Mouse (Mus musculus) heart, adult 8-10 months (tissue): ENCODE measurements around the gene Rad54l. TPM values are rescaled to one million over a fixed set of nuclear protein-coding genes. Genes with fewer than 3 reads are reported as not detected.

Source experiments
- DNase-seq: peaks from one replicate; pipeline ENCODE4 v3.0.0; 2022; ENCODE audit warnings: low spot score
- total RNA-seq, 4 experiments: library from RNA; stranded (reverse); gene quantifications; 2 replicates each; pipeline ENCODE4 v1.2.4; 2022

The Rad54l gene
- total RNA-seq, 4 experiments from 2014 or later: 0.06 to 0.53 (median 0.17) TPM

GRCm38 (mm10) chr4:116073146-116073545 is 50.3 kb downstream of the Rad54l start:
- DNase-seq: no peak

DNA sequence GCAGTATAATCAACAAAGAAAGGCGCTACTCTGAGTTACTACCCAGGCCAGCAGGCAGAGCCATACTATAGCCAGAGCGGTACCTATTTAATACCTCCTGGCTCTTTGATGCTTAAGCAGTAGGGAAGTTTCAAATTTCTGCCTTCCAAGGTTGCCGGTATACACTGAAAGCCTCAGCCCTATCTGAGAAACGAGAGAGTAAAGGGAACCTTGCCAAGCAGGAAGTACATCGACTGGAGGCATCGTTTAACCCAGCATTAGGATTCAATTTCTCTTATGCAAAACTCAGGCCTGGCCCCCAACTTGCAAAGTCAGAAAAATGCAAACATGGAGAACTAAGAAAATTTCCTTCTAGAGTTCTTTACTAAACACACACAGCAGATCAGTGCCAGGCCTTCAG is 53.4 kb downstream of the Rad54l start:
- no peak for DNase-seq

DNA sequence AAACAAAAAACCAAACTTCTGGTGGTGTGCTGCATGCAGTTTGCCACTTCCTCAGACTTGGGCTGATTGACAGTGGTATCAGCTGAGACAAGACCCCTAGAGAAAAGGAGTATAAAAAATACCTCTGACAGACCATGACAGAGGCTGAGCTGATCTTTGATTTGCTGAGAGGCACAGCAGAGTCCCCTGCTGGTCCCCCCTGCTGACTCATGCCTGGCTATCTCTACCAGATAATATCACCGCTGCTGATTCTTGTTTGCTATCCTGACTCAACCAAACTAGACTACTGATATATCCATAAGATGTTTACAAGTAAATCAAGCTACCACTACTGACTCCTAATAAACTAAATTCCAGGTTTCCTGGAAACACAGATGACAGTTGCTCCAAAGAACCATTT is 59.6 kb downstream of the Rad54l start:
- DNase-seq: no peak

DNA sequence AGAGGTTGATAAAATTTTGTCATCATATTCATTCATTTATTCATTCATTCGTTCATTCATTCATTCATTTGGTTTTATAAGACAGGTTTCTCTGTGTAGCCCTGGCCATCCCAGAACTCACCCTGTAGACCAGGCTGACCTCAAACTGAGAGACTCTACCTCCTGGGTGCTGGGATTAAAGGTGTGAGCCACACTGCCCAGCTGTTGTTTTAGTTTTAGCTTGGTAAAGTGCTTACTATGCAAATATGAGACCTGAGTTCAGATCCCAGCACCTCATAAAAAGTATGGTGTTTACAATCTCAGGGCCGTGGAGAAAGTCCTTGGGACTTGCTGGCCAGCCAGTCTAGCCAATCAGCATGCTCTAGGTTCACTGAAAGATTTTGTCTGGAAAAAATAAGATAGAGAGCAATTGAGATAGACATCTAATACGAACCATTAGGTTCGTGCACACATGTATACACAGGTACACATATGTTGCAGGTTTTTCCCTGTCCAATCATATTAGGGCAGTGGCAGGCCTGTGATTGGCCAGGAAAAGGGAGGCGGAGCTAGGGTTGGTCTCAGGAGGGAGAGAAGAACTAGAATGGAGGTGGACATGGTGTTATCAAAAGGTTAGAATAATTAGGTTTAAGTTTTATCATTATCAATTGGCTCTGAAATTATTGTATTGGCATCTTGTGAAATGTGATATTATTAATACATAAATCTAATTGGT is 64.3 kb downstream of the Rad54l start:
- no peak for DNase-seq

DNA sequence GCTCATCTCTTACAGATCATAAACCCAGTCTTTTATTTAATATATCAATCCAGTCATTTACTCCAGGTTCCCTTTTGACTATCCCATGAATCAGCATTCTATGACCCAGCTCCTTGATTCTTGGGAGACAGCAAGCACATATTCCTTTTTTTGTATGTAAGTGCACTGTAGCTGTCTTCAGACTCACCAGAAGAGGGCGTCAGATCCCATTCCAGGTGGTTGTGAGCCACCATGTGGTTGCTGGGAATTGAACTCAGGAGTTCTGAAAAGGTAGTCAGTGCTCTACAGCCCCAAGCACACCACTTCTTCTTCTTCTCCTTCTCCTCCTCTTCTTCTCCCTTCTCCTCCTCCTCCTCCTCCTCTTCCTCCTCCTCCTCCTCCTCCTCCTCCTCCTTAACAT is 65.9 kb downstream of the Rad54l start:
- DNase-seq: no peak

DNA sequence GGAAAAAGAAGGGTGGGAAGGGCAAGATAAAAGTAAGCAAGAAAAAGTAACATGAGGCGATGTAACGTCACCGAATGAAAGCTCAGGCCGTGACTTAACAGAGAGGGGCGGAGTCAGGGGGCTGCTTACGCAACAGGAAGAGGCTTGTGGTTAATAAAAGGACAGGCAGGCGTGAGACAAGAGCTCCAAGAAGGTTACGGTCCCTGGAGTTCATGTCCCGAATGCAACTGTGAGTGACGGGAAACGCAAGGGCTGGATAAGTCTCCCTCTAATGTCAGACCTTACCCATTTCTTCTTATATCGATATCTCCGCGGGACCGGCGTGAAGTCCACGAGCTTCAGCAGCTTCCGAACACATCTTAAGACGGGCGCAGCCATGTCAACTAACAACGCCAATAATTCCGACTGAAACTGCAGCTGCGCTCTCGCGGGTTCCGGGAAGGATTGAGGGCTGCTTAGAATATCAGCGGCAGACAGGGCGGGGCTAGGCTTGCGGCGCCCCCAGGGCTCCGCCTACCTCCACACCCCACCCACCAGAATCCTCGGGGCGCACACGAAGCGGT is 70.0 kb downstream of the Rad54l start, which contains the start of gene Nsun4:
TSS of gene Nsun4 (minus strand) at position 478 of the 563 bp plus-strand sequence.
- peak; percentile 91 for DNase-seq

- DNase-seq: no peak
Measured at GRCm38 (mm10) chr4:116052526-116053293, 70.8 kb downstream of the Rad54l start.

DNA sequence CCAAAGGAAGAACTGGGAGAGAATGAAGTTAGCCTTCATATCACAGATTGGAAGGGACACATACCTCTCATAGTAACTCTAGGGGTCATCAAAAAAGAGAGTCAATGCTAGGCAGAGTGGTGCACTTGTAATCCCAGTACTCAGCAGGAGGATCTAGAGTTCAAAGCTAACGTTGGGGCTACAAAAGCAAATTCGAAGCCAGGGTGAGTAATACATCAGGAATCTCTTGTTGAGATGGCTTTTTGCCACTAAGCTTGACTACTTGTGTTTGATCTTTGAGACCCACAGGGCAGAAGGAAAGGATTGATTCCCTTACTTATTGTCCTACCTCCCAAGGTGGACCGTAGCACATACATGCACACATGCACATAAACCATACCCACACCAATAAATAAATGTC is 74.3 kb downstream of the Rad54l start:
- DNase-seq: no peak

GRCm38 (mm10) chr4:116048130-116048920 is 75.2 kb downstream of the Rad54l start:
- no peak for DNase-seq

- DNase-seq: no peak
Measured at GRCm38 (mm10) chr4:116047681-116048080, 75.8 kb downstream of the Rad54l start.

GRCm38 (mm10) chr4:116046604-116047003 is 76.9 kb downstream of the Rad54l start:
- DNase-seq: no peak

Other genes with a start within 250 kb of the Rad54l start
- not detected for gene Kncn, start 239.3 kb downstream of the Rad54l start, total RNA-seq
- not detected for gene 6430628N08Rik, start 233.0 kb downstream of the Rad54l start, total RNA-seq
- gene Dmbx1, start 183.8 kb downstream of the Rad54l start, total RNA-seq: not detected
- gene Faah, start 105.8 kb downstream of the Rad54l start, total RNA-seq: under 1 TPM in 3 of 4 experiments, not detected in 1; 0.34 to 0.82 (median 0.49) TPM
- gene Nsun4, start 69.8 kb downstream of the Rad54l start, total RNA-seq: 10 to 100 TPM; 30.3 to 34.5 (median 32.7) TPM
- gene Uqcrh, start 48.6 kb downstream of the Rad54l start, total RNA-seq: 1,000 to 10,000 TPM; 1,639 to 1,931 (median 1,745) TPM
- 10 to 100 TPM; 24.4 to 26.0 (median 25.7) TPM for gene Lrrc41, start 48.4 kb downstream of the Rad54l start, total RNA-seq
- 10 to 100 TPM; 58.8 to 63.2 (median 62.0) TPM for gene Pomgnt1, start 150 bp upstream of the Rad54l start, total RNA-seq
- gene Lurap1, start 27.6 kb upstream of the Rad54l start, total RNA-seq: 1 to 10 TPM; 3.6 to 5.3 (median 4.9) TPM
- gene Tspan1, start 43.9 kb upstream of the Rad54l start, total RNA-seq: under 1 TPM in 1 of 4 experiments, not detected in 3; 0.55 TPM
- not detected for gene 1700042G07Rik, start 49.7 kb upstream of the Rad54l start, total RNA-seq
- not detected for gene Gm49337, start 49.7 kb upstream of the Rad54l start, total RNA-seq
- gene Pik3r3, start 97.9 kb upstream of the Rad54l start, total RNA-seq: 10 to 100 TPM in 3 of 4 experiments, 1 to 10 TPM in 1; 8.5 to 14.9 (median 11.9) TPM